Mouse (Mus musculus) forebrain, embryonic 11.5 days (tissue): ENCODE measurements around the gene Pofut2. TPM values are rescaled to one million over a fixed set of nuclear protein-coding genes. Genes with fewer than 3 reads are reported as not detected.

Experiments
- ATAC-seq: fragments of 200-750 bp; cut with Nextera tagmentation; replicated peaks from 2 replicates; pipeline ENCODE4 v1.8.0; 2017; ENCODE audit warnings: moderate TSS enrichment; ENCODE audit not compliant: low FRiP score
- DNase-seq: peaks from one replicate; pipeline ENCODE4 v3.0.0-alpha.2; 2017; ENCODE audit warnings: low spot score
- H3K27ac ChIP-seq: fragments of 300-500 bp; sonication (generic); 2 replicates; pipeline ENCODE4 v1.5.1; 2014; ENCODE audit warnings: low read depth, low read length
- H3K27me3 ChIP-seq: fragments of 300-500 bp; sonication (generic); 2 replicates; pipeline ENCODE4 v1.6.1; 2014; ENCODE audit warnings: mild to moderate bottlenecking, low read length, mixed read lengths; ENCODE audit not compliant: control insufficient read depth, insufficient read depth
- H3K36me3 ChIP-seq: fragments of 300-500 bp; sonication (generic); 2 replicates; pipeline ENCODE4 v1.6.1; 2014; ENCODE audit warnings: mild to moderate bottlenecking, low read length, moderate library complexity, mixed read lengths; ENCODE audit not compliant: control insufficient read depth, insufficient read depth
- H3K4me1 ChIP-seq: fragments of 300-500 bp; sonication (generic); replicated peaks from 2 replicates; pipeline ENCODE4 v1.6.1; 2014; ENCODE audit warnings: low read length, mixed read lengths; ENCODE audit not compliant: control insufficient read depth, insufficient read depth
- H3K4me2 ChIP-seq: fragments of 300-500 bp; sonication (generic); 2 replicates; pipeline ENCODE4 v1.6.1; 2014; ENCODE audit warnings: low read depth, mild to moderate bottlenecking, low read length, moderate library complexity, mixed read lengths; ENCODE audit not compliant: severe bottlenecking
- H3K4me3 ChIP-seq: fragments of 300-500 bp; sonication (generic); 2 replicates; pipeline ENCODE4 v1.5.1; 2014; ENCODE audit warnings: low read depth, low read length
- H3K9ac ChIP-seq: fragments of 300-500 bp; sonication (generic); 2 replicates; pipeline ENCODE4 v1.6.1; 2014; ENCODE audit warnings: low read length
- H3K9me3 ChIP-seq: fragments of 300-500 bp; sonication (generic); 2 replicates; pipeline ENCODE4 v1.6.1; 2016; ENCODE audit warnings: low read length, mixed read lengths; ENCODE audit not compliant: control insufficient read depth
- WGBS: fragments of 180-500 bp; shearing (Covaris S2); extraction: QIAGEN DNeasy Blood & Tissue Kit; methylation state at CpG from one replicate; pipeline ENCODE4 v1.1.7; 2014; 5-methylcytosine and 5-hydroxymethylcytosine counted together
- polyA plus RNA-seq: library from polyadenylated mRNA; unstranded; fragments of >200 nt; fragmentation: Nextera tagmentation; extraction: Ambion mirVana; gene quantifications from 2 replicates; pipeline ENCODE4 v1.2.1, GENCODE M21; 2014

Pofut2 gene
- polyA plus RNA-seq, 1 experiment from 2014 or later: 67.0 TPM

GRCm38 (mm10) chr10:77237795-77238580 is 21.0 kb upstream of the Pofut2 start:
- ATAC-seq (no peak), DNase-seq (no peak)
- Histone ChIP-seq H3K4me3 (no peak overlapping the region), H3K4me2 (no peak overlapping the region), H3K9ac (no peak overlapping the region), H3K27ac (no peak overlapping the region), H3K36me3 (no peaks in the 10 kb centered on the region), H3K27me3 (no peaks in the 10 kb centered on the region), H3K4me1 (no peaks in the 10 kb centered on the region), H3K9me3 (no peaks in the 10 kb centered on the region)
- WGBS: 75% methylated on average over 16 of the region's 16 CpGs

GRCm38 (mm10) chr10:77240764-77241163 is 18.3 kb upstream of the Pofut2 start:
- Histone ChIP-seq H3K27me3 (no peaks in the 10 kb centered on the region), H3K9ac (no peak overlapping the region), H3K4me1 (no peaks in the 10 kb centered on the region), H3K27ac (no peak overlapping the region), H3K36me3 (no peaks in the 10 kb centered on the region), H3K4me2 (no peak overlapping the region), H3K9me3 (no peaks in the 10 kb centered on the region), H3K4me3 (no peak overlapping the region)
- ATAC-seq (no peak), DNase-seq (no peak)
- WGBS: 87% methylated on average over 8 of the region's 8 CpGs

- 88% methylated on average over 3 of the region's 3 CpGs for WGBS
- no peak for DNase-seq
- H3K9me3 ChIP-seq: no peaks in the 10 kb centered on the region
- H3K36me3 ChIP-seq: no peaks in the 10 kb centered on the region
- ATAC-seq: no peak
- H3K27ac ChIP-seq: no peak overlapping the region
- H3K4me3 ChIP-seq: no peak overlapping the region
- H3K4me2 ChIP-seq: no peak overlapping the region
- H3K27me3 ChIP-seq: no peaks in the 10 kb centered on the region
- H3K4me1 ChIP-seq: no peaks in the 10 kb centered on the region
- H3K9ac ChIP-seq: no peak overlapping the region
Observed at GRCm38 (mm10) chr10:77242396-77242795, 16.6 kb upstream of the Pofut2 start.

GRCm38 (mm10) chr10:77242871-77243270 is 16.1 kb upstream of the Pofut2 start:
- 94% methylated on average over 14 of the region's 14 CpGs for WGBS
- H3K9ac ChIP-seq: no peak overlapping the region
- no peaks in the 10 kb centered on the region for H3K4me1 ChIP-seq
- H3K27ac ChIP-seq: no peak overlapping the region
- ATAC-seq (no peak), DNase-seq (no peak)
- no peaks in the 10 kb centered on the region for H3K27me3 ChIP-seq
- H3K4me2 ChIP-seq: no peak overlapping the region
- no peak overlapping the region for H3K4me3 ChIP-seq
- no peaks in the 10 kb centered on the region for H3K9me3 ChIP-seq
- H3K36me3 ChIP-seq: no peaks in the 10 kb centered on the region

GRCm38 (mm10) chr10:77243572-77244161 is 15.4 kb upstream of the Pofut2 start:
- Histone ChIP-seq H3K27me3 (no peaks in the 10 kb centered on the region), H3K4me3 (no peak overlapping the region), H3K4me1 (no peaks in the 10 kb centered on the region), H3K27ac (no peak overlapping the region), H3K9me3 (no peaks in the 10 kb centered on the region), H3K36me3 (no peaks in the 10 kb centered on the region), H3K4me2 (no peak overlapping the region), H3K9ac (no peak overlapping the region)
- DNase-seq (no peak), ATAC-seq (no peak)
- WGBS: 80% methylated on average over 11 of the region's 11 CpGs

GRCm38 (mm10) chr10:77244777-77245176 is 14.2 kb upstream of the Pofut2 start:
- ATAC-seq (no peak), DNase-seq (no peak)
- H3K9ac ChIP-seq: no peak overlapping the region
- H3K27me3 ChIP-seq: no peaks in the 10 kb centered on the region
- no peak overlapping the region for H3K4me2 ChIP-seq
- no peaks in the 10 kb centered on the region for H3K4me1 ChIP-seq
- no peak overlapping the region for H3K27ac ChIP-seq
- no peak overlapping the region for H3K4me3 ChIP-seq
- no peaks in the 10 kb centered on the region for H3K36me3 ChIP-seq
- no peaks in the 10 kb centered on the region for H3K9me3 ChIP-seq
- 90% methylated on average over 6 of the region's 6 CpGs for WGBS

- Histone ChIP-seq H3K4me1 (no peaks in the 10 kb centered on the region), H3K4me3 (no peak overlapping the region), H3K4me2 (no peak overlapping the region), H3K9ac (no peak overlapping the region), H3K27me3 (no peaks in the 10 kb centered on the region), H3K9me3 (no peaks in the 10 kb centered on the region), H3K36me3 (no peaks in the 10 kb centered on the region), H3K27ac (no peak overlapping the region)
- ATAC-seq: no peak
- 83% methylated on average over 5 of the region's 5 CpGs for WGBS
- DNase-seq: no peak
Observed at GRCm38 (mm10) chr10:77247048-77247447, 12.0 kb upstream of the Pofut2 start.

GRCm38 (mm10) chr10:77247707-77248106 is 11.3 kb upstream of the Pofut2 start:
- DNase-seq: no peak
- ATAC-seq: no peak
- no peaks in the 10 kb centered on the region for H3K27me3 ChIP-seq
- H3K27ac ChIP-seq: no peak overlapping the region
- no peak overlapping the region for H3K4me2 ChIP-seq
- WGBS: 86% methylated on average over 7 of the region's 7 CpGs
- no peaks in the 10 kb centered on the region; the same call in 1 of the 2 replicates for H3K4me1 ChIP-seq
- H3K4me3 ChIP-seq: no peak overlapping the region
- no peaks in the 10 kb centered on the region for H3K9me3 ChIP-seq
- H3K9ac ChIP-seq: no peak overlapping the region
- H3K36me3 ChIP-seq: no peaks in the 10 kb centered on the region
